Mouse (Mus musculus): ENCODE results near the gene Traf1.

DNA sequence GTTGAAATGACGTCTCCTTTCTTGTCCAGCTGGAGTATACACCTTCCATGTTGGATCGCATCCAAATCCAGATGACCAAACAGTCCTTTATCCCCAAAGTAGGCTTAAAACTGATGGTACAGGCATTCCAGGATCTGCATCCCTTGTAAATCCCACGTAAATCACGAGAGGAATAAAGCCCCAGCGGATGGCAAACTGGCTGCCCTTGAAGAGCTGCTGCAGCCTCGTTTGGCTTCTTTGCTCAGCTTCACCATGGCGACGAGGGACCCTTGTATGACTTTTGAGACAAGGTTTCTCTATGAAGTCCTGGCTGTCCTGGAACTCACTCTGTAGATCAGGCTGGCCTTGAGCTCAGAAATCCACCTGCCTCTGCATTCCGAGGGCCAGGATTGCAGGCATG lies 3.1 kb upstream of the Traf1 start:
- TF ChIP-seq CTCF (IDR thresholded peaks at IDR 0.05; ENCODE audit: low read depth, low read length) (no peak), GATA2 (IDR thresholded peaks at IDR 0.05; ENCODE audit: borderline replicate concordance, low read depth, low read length) (no peak), TAL1 (conservative IDR thresholded peaks at IDR 0.05; ENCODE audit: low read depth, low read length) (no peak), GATA1 (IDR thresholded peaks at IDR 0.05; ENCODE audit: borderline replicate concordance, low read length) (no peak)

Data from G1E (cell line).